Mouse (Mus musculus) forebrain, embryonic 16.5 days (tissue): ENCODE data around the gene Cyp2d22. TPM values are rescaled to one million over a fixed set of nuclear protein-coding genes. Genes with fewer than 3 reads are reported as not detected.
A peak's percentile ranks its signal among the peaks of the same experiment; 100 is the strongest.

ENCODE experiments used
- ATAC-seq: fragments of 200-750 bp; cut with Nextera tagmentation; 2 replicates; pipeline ENCODE4 v1.8.0; 2017; ENCODE audit warnings: mild to moderate bottlenecking, moderate library complexity
- H3K27ac ChIP-seq: fragments of 300-500 bp; sonication (generic); 2 replicates; pipeline ENCODE4 v1.5.1; 2014; ENCODE audit warnings: low read length, control low read depth
- H3K27me3 ChIP-seq: fragments of 300-500 bp; sonication (generic); replicated peaks from 2 replicates; pipeline ENCODE4 v1.6.1; 2014; ENCODE audit warnings: low read length; ENCODE audit not compliant: control insufficient read depth, insufficient read depth
- H3K36me3 ChIP-seq: fragments of 300-500 bp; sonication (generic); 2 replicates; pipeline ENCODE4 v1.6.1; 2014; ENCODE audit not compliant: control insufficient read depth, insufficient read depth
- H3K4me1 ChIP-seq: fragments of 300-500 bp; sonication (generic); replicated peaks from 2 replicates; pipeline ENCODE4 v1.6.1; 2014; ENCODE audit warnings: low read length; ENCODE audit not compliant: control insufficient read depth, insufficient read depth
- H3K4me2 ChIP-seq: fragments of 300-500 bp; sonication (generic); 2 replicates; pipeline ENCODE4 v1.6.1; 2014; ENCODE audit warnings: mild to moderate bottlenecking, low read length, control low read depth
- H3K4me3 ChIP-seq: fragments of 300-500 bp; sonication (generic); replicated peaks from 2 replicates; pipeline ENCODE4 v1.5.1; 2014; ENCODE audit warnings: mild to moderate bottlenecking, low read length, control low read depth
- H3K9ac ChIP-seq: fragments of 300-500 bp; sonication (generic); replicated peaks from 2 replicates; pipeline ENCODE4 v1.6.1; 2014; ENCODE audit warnings: low read depth, low read length, control low read depth
- H3K9me3 ChIP-seq: fragments of 300-500 bp; sonication (generic); 2 replicates; pipeline ENCODE4 v1.6.1; 2016; ENCODE audit warnings: low read length; ENCODE audit not compliant: control insufficient read depth
- WGBS: fragments of 180-500 bp; shearing (Covaris S2); extraction: QIAGEN DNeasy Blood & Tissue Kit; methylation state at CpG from one replicate; pipeline ENCODE4 v1.1.7; 2014; 5-methylcytosine and 5-hydroxymethylcytosine counted together
- polyA plus RNA-seq: library from polyadenylated mRNA; unstranded; fragments of >200 nt; fragmentation: Nextera tagmentation; extraction: Ambion mirVana; gene quantifications from 2 replicates; pipeline ENCODE4 v1.2.1, GENCODE M21; 2015

Gene Cyp2d22
- polyA plus RNA-seq, result 1.1 and 1.4 TPM in 2 replicates

- Histone ChIP-seq H3K27ac (no peak within 1 kb of the TSS), H3K4me3 (peak within 1 kb of the TSS; percentile 39)
Measured at GRCm38 (mm10) chr15:82379871-82380713, at the start of gene Cyp2d22. Gene Cyp2d22 (minus strand): TSS chr15:82380260.

DNA sequence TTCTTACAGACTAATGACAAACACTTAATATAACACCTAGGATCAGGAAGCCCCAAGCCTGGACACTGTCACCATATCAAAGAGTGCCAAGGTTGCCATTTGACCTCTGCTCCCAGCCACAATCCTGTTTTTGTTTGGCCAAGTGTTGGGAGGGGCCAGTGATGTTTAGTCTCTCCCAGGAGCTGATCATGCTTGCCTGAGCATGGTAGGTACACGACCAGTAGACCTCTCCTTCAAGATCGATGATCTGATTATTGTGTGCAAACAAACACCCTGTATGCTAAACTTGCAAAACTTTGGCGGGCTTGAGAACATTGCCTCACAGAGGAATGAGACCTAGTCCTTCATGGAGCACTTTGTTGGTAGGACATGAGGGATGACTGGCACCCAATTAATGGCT, 43.4 kb upstream of the Cyp2d22 start:
- H3K36me3 ChIP-seq, result no peaks in the 10 kb centered on the region
- H3K9ac ChIP-seq, result no peak overlapping the region
- ATAC-seq, result no peak
- no peaks in the 10 kb centered on the region for H3K27me3 ChIP-seq
- no peak overlapping the region for H3K4me2 ChIP-seq
- no peak overlapping the region for H3K4me3 ChIP-seq
- no peak overlapping the region for H3K27ac ChIP-seq
- H3K9me3 ChIP-seq, result no peaks in the 10 kb centered on the region
- WGBS, result 86% methylated on average over 3 of the region's 3 CpGs
- no peaks in the 10 kb centered on the region for H3K4me1 ChIP-seq

More at GRCm38 (mm10) chr15:82379871-82380713, at the start of gene Cyp2d22:
- Histone ChIP-seq H3K9ac (peak within 1 kb of the TSS; percentile 10), H3K4me1 (peaks cover 21% of the 10 kb centered on the region), H3K36me3 (no peaks in the 10 kb centered on the region), H3K9me3 (no peaks in the 10 kb centered on the region), H3K27me3 (no peaks in the 10 kb centered on the region), H3K4me2 (peak within 1 kb of the TSS; percentile 61)
- ATAC-seq, result peak; percentile 72
- 2% methylated on average over 18 of the region's 24 CpGs for WGBS

- Histone ChIP-seq H3K4me2 (no peak overlapping the region), H3K27me3 (no peaks in the 10 kb centered on the region), H3K9me3 (no peaks in the 10 kb centered on the region), H3K27ac (no peak overlapping the region), H3K4me3 (no peak overlapping the region), H3K36me3 (no peaks in the 10 kb centered on the region), H3K9ac (no peak overlapping the region), H3K4me1 (no peaks in the 10 kb centered on the region)
- WGBS, result 82% methylated on average over 4 of the region's 4 CpGs
- ATAC-seq, result no peak
Measured at GRCm38 (mm10) chr15:82422935-82423334, 42.9 kb upstream of the Cyp2d22 start.

GRCm38 (mm10) chr15:82418616-82419015, 38.6 kb upstream of the Cyp2d22 start:
- WGBS, result 84% methylated on average over 1 of the region's 1 CpGs
- no peaks in the 10 kb centered on the region for H3K4me1 ChIP-seq
- H3K27ac ChIP-seq, result no peak overlapping the region
- ATAC-seq, result no peak
- H3K9ac ChIP-seq, result no peak overlapping the region
- no peaks in the 10 kb centered on the region for H3K36me3 ChIP-seq
- H3K4me3 ChIP-seq, result no peak overlapping the region
- H3K4me2 ChIP-seq, result no peak overlapping the region
- H3K9me3 ChIP-seq, result no peaks in the 10 kb centered on the region
- no peaks in the 10 kb centered on the region for H3K27me3 ChIP-seq

DNA sequence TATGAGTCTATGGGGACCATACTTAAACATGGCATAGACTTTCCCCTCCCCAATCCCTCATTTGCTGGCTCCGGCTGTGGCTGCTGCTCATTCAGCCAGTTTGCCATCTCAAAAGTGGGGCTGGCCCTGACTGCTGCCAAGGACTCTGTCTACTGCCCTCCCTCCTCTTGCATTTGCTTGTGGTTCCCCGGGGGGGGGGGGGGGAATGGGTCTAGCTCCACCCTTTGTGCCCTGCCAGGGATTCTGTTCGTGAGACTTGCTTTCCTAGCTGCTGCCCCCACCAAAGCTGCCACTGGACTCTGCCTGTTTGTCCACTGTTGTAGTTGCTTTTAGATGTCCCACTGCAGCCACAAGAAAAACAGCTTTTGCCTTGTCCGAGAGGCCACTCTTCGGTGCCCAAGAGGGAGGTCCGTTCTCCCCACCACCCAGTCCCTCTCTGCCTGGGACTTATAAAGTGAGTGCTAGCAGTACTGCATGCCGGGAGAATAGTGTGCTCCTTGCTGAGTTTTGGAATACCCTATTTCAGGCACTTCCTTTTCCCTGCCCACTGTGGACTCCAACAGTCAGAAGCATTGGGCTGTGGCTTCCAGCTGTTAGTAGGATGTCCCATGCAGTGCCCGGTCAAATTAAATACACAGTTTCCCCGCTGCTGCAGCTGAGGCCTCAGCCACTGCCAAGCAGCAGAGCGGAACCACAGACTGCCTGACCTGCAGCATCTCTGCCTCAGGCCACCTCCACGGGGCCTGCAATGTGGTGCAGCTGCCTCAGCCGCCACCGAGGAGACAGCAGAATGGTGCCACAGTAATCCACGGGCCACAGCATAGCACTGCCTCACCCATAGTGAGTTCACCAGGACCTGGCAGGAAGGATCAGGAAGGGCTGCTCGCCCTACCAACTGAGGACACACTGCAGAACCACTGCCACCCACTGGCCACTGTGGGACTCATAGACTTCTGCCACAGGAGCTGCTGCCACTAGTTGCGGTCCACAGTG, 37.0 kb upstream of the Cyp2d22 start:
- ATAC-seq, result peak; percentile 86
- Histone ChIP-seq H3K4me3 (no peak overlapping the region), H3K27ac (no peak overlapping the region), H3K4me2 (no peak overlapping the region), H3K4me1 (no peaks in the 10 kb centered on the region), H3K9me3 (no peaks in the 10 kb centered on the region), H3K27me3 (no peaks in the 10 kb centered on the region), H3K9ac (peak overlapping the region; percentile 28; the same call in 1 of the 2 replicates), H3K36me3 (no peaks in the 10 kb centered on the region)
- 26% methylated on average over 16 of the region's 16 CpGs for WGBS

DNA sequence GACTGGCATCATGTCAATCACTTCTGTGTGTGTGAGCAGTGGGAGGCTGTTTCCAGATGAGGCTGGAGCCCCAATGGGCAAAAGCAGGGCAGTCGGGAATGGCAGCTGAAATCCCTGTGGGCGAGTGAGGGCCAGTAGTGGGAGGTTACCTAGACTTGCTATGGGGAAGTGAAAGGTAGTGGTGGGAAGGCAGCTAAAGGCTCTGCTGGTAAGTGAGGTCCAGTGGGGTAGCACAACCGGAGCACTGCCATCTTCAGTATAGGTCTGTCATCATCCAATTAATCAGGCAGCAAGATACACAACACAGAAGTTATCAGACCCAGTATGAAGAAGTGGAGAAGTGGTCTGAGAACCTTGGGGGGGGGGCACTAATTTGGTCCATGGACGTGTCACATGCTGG, 27.5 kb upstream of the Cyp2d22 start:
- Histone ChIP-seq H3K9ac (no peak overlapping the region), H3K36me3 (no peaks in the 10 kb centered on the region), H3K27me3 (no peaks in the 10 kb centered on the region), H3K9me3 (no peaks in the 10 kb centered on the region), H3K4me3 (no peak overlapping the region), H3K4me2 (no peak overlapping the region), H3K4me1 (no peaks in the 10 kb centered on the region), H3K27ac (no peak overlapping the region)
- no peak for ATAC-seq
- WGBS, result 79% methylated on average over 4 of the region's 4 CpGs

DNA sequence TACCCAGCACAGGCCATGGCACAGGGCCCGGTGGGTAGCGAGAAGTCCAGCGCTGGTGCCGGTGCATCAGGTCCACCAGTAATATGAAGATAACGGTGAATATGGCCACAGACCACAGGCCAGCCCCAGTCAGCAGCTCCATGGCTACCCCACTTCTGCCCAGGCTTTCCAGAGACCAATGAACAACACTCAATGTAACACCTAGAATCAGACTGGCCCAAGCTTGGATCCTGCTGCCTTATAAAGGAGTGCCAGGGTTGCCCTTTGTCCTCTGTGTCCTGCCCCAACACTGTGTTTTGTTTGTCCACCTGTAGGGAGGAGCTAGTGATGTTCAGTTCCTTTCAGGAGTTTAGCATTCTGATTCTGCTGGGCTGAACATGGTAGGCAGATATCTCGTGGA, 26.9 kb upstream of the Cyp2d22 start, which contains the start of gene Cyp2d10:
Cyp2d10 (minus strand) TSS at position 215 of the 400 bp plus-strand sequence.
- Histone ChIP-seq H3K27me3 (no peaks in the 10 kb centered on the region), H3K4me2 (no peak within 1 kb of the TSS), H3K9ac (no peak within 1 kb of the TSS), H3K36me3 (no peaks in the 10 kb centered on the region), H3K4me3 (no peak within 1 kb of the TSS), H3K27ac (no peak within 1 kb of the TSS), H3K4me1 (no peaks in the 10 kb centered on the region), H3K9me3 (no peaks in the 10 kb centered on the region)
- WGBS, result 93% methylated on average over 6 of the region's 6 CpGs
- no peak for ATAC-seq

DNA sequence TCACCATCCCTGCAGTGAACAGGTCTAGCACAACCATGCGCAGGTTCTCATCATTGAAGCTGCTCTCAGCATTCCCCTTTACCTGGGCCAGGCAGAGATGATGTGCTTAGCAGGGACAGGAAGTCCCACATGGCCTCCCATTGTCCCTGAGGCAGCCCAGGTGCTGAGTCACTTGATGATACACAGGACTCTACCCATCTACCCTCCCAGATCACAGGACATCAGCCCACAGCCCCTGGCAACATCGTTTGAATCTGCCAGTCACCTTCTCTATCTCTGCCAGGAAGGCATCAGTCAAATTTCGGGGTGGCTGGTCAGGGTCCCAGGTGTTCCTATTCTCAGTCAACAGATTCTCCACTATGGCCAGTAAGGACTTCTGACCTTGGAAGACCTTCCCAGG, 24.1 kb upstream of the Cyp2d22 start:
- no peaks in the 10 kb centered on the region for H3K36me3 ChIP-seq
- H3K9me3 ChIP-seq, result no peaks in the 10 kb centered on the region
- no peak overlapping the region for H3K27ac ChIP-seq
- WGBS, result 84% methylated on average over 3 of the region's 3 CpGs
- no peaks in the 10 kb centered on the region for H3K27me3 ChIP-seq
- no peak overlapping the region for H3K4me2 ChIP-seq
- no peaks in the 10 kb centered on the region for H3K4me1 ChIP-seq
- no peak overlapping the region for H3K9ac ChIP-seq
- no peak for ATAC-seq
- no peak overlapping the region for H3K4me3 ChIP-seq

DNA sequence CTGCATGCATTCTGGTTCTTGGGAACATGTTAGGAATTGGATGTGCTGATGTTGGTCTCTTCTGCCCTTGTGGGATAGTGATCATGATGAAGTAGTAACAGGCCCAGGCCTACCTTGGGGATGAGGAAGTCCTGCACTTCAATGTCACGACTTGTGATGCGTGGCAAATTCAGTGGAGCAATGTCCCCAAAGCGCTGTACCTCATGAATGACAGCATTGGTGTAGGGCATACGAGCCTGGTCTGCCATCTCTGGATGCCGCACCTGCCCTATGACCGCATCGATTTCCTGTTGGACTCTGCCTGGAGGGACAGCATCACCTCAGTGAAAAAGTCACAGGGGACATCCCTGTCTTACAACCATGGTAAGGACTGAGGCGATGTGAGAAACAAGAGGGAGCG, 23.5 kb upstream of the Cyp2d22 start:
- ATAC-seq, result no peak
- WGBS, result 93% methylated on average over 9 of the region's 9 CpGs
- no peaks in the 10 kb centered on the region for H3K36me3 ChIP-seq
- H3K4me3 ChIP-seq, result no peak overlapping the region
- H3K4me2 ChIP-seq, result no peak overlapping the region
- H3K4me1 ChIP-seq, result no peaks in the 10 kb centered on the region
- H3K27me3 ChIP-seq, result no peaks in the 10 kb centered on the region
- H3K9me3 ChIP-seq, result no peaks in the 10 kb centered on the region
- H3K9ac ChIP-seq, result no peak overlapping the region
- no peak overlapping the region for H3K27ac ChIP-seq
